Mouse (Mus musculus) heart, postnatal 4 days (tissue): ENCODE data around the gene Fbxw26. TPM values are rescaled to one million over a fixed set of nuclear protein-coding genes. Genes with fewer than 3 reads are reported as not detected.
A peak's percentile ranks its signal among the peaks of the same experiment; 100 is the strongest.
"Not testable (repeated sequence)": the region's sequence is repeated elsewhere in the genome, so short reads cannot be mapped to it uniquely, and the experiment has no call there.

ENCODE experiments used
- DNase-seq: peaks from one replicate; pipeline ENCODE4 v3.0.0; 2021
- total RNA-seq, 2 experiments: library from RNA; stranded (reverse); gene quantifications; 2 replicates each; pipeline ENCODE4 v1.2.3; 2021

The Fbxw26 gene
- not detected for total RNA-seq

GRCm38 (mm10) chr9:109745989-109746388 is at the start of gene Fbxw26:
TSS of gene Fbxw26 (minus strand) at chr9:109746089.
- DNase-seq, result not testable (repeated sequence)

DNA sequence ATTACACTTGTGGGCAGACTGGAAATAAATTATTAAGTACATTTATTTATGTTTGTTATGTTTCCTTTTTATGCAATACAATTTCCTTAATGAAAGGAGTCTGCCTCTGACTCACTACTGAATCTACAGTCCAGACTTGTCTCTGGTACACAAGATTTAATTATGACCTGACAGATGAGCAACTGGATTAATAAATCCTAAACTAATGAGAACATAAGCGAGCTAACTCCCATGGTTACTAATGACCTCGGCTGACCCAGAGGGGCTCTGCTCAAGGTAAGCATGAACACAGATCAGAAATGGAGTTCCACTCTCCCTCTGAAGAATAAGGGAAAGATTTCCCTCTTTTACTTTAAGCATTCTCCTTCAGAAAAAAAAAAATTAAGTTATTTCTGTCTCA is 49.3 kb upstream of the Fbxw26 start:
- no peak for DNase-seq

DNA sequence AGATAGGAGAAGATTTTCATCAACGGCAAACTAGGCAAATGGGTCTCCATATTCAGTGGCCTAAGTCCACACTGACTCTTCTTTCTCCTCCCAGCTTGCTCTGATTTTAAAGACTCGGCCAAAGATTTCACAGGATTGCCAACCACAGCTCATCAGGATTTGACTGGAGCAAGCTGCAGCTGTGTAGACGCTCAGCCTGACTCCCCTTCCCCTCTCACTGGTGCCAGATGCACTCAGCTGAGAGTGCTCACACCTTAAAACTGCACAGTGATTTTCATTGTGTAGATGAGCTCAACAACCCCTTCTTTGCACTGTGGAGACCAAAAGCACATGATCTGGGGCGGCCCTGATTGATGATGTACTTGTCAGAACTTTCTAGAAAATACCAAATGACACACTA is 44.7 kb upstream of the Fbxw26 start, which contains the start of gene Fbxw27:
Gene Fbxw27 (minus strand): TSS at position 101 of the 400 bp plus-strand sequence.
- not testable (repeated sequence) for DNase-seq

- DNase-seq, result not testable (repeated sequence)
These were observed 21.0 kb upstream of the Fbxw26 start for GRCm38 (mm10) chr9:109766841-109767240.

DNA sequence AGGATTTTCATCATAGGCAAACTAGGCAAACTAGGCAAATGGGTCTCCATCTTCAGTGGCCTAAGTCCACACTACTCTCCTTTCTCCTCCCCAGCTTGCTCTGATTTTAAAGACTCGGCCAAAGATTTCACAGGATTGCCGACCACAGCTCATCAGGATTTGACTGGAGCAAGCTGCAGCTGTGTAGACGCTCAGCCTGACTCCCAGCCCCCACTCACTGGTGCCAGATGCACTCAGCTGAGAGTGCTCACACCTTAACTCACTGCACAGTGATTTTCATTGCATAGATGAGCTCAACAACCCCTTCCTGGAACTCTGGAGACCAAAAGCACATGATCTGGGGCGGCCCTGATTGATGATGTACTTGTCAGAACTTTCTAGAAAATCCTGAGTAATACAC is 43.3 kb downstream of the Fbxw26 start, which contains the start of gene Fbxw18:
Gene Fbxw18 (minus strand): TSS at position 101 of the 400 bp plus-strand sequence.
- not testable (repeated sequence) for DNase-seq

DNA sequence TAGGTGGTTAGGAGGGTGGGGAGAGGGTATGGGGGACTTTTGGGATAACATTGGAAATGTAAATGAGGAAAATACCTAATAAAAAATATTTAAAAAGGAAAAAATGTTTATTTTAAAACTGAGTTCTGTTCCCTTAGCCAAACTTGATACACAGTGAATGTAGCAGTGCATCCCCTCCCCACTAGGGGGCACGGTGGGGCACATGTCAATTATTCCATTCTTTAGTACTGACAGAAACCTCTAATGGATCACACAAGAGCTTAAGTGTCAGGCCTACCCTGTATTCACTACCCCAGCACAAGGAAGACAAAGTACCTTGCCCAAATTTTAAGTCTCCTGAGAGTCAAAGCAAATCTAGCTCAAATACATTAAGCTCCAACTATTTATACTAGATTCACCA is 60.6 kb downstream of the Fbxw26 start:
- DNase-seq, result peak; percentile 70

Other genes with a start within 250 kb of the Fbxw26 start
- not detected for gene Fbxw15, start 177.8 kb downstream of the Fbxw26 start, total RNA-seq
- gene Fbxw24, start 120.0 kb downstream of the Fbxw26 start, total RNA-seq, result not detected
- gene Fbxw25, start 81.4 kb downstream of the Fbxw26 start, total RNA-seq, result not detected
- gene Fbxw18, start 43.4 kb downstream of the Fbxw26 start, total RNA-seq, result not detected
- gene Fbxw27, start 44.6 kb upstream of the Fbxw26 start, total RNA-seq, result not detected
- gene Spink8, start 66.2 kb upstream of the Fbxw26 start, total RNA-seq, result not detected
- gene Nme6, start 86.7 kb upstream of the Fbxw26 start, total RNA-seq, result 10 to 100 TPM; 21.6 to 25.2 TPM
- gene Camp, start 103.5 kb upstream of the Fbxw26 start, total RNA-seq, result 1 to 10 TPM in 1 of 2 experiments, under 1 TPM in 1; 0.50 to 1.0 TPM
- gene Cdc25a, start 129.5 kb upstream of the Fbxw26 start, total RNA-seq, result 10 to 100 TPM; 16.3 to 17.2 TPM
- gene Map4, start 185.4 kb upstream of the Fbxw26 start, total RNA-seq, result 100 to 1,000 TPM; 282 to 291 TPM